Mouse (Mus musculus) testis, adult 2 months (tissue): ENCODE measurements at regions not wholly inside any gene's neighbourhood (a gene's known extent, or its start where the extent isn't known, plus 50 kb on each side); places are given as distances from the start of the nearest gene placed in this dataset.
A peak's percentile ranks its signal among the peaks of the same experiment; 100 is the strongest.

ENCODE experiments used
- CTCF ChIP-seq: fragments of 200-500 bp; IDR thresholded peaks from 2 replicates; pipeline ENCODE4 v1.5.1; 2012; ENCODE audit warnings: low read depth, mild to moderate bottlenecking, inconsistent platforms, low read length, moderate library complexity; ENCODE audit not compliant: control insufficient read depth, insufficient read depth, insufficient replicate concordance
- POLR2A ChIP-seq: fragments of 200-500 bp; IDR thresholded peaks from 2 replicates; pipeline ENCODE4 v1.6.1; 2012; ENCODE audit warnings: low read depth, mild to moderate bottlenecking, inconsistent platforms, low read length, moderate library complexity; ENCODE audit not compliant: control insufficient read depth

GRCm38 (mm10) chr4:105941785-105942184, 152.1 kb downstream of the Gm12728 start:
- TF ChIP-seq CTCF (peak; percentile 77; the same call in 1 of the 2 replicates), POLR2A (no peak)
